7 mouse cellular contexts compared by ENCODE assay signal in genomic region chr7:112595226-112595850, GRCm38 (mm10).
DNase-seq lines count a peak whose midpoint lies in the region; ATAC-seq lines count a peak whose summit lies in the region.

No protein-coding gene starts in this region.

- peak; percentile 26 for DNase-seq in kidney, adult 11 months
- DNase-seq in kidney, adult 18-20 months = no peak
- DNase-seq in embryo, embryonic 10.5 days (ENCODE audit: low spot score) = peak; percentile 7
- DNase-seq in kidney, adult 9 months = peak; percentile 37
- peak; percentile 24 for DNase-seq in lung, postnatal 25 days (ENCODE audit: low spot score)
- DNase-seq in ovary, postnatal 10 days (ENCODE audit: low spot score) = no peak

- no peak for ATAC-seq in megakaryocyte, adult 5-6 weeks (ENCODE audit: poor library complexity, severe bottlenecking)

Comparison
In these comparisons a context has a peak if more than half of its experiments do, and no peak if none do; other contexts are left out.
1. DNase-seq: peak in kidney, adult 11 months (single experiment), embryo, embryonic 10.5 days (single experiment), kidney, adult 9 months (single experiment) and lung, postnatal 25 days (single experiment); none in kidney, adult 18-20 months (single experiment) and ovary, postnatal 10 days (single experiment).